Comparison of ENCODE assay signal across 31 mouse cellular contexts in genomic region chr8:66630721-66631120, GRCm38 (mm10). TPM values are rescaled to one million over a fixed set of nuclear protein-coding genes. Genes with fewer than 3 reads are reported as not detected.
DNase-seq lines count a peak whose midpoint lies in the region; ATAC-seq lines count a peak whose summit lies in the region.
"Had no signal": no experiment of that assay in that cellular context is flagged by ENCODE, and none has a peak within 500 bp of the region (broad histone marks: within the 10 kb centered on the region; RNA-seq: fewer than 3 reads in every experiment).

No protein-coding gene starts in this region.

- H3K9me3 ChIP-seq in heart, embryonic 11.5 days (replicated peaks; ENCODE audit: control insufficient read depth, low read length), result no peaks in the 10 kb centered on the region
- H3K9me3 ChIP-seq: embryonic facial prominence, embryonic 13.5 days; embryonic facial prominence, embryonic 15.5 days; forebrain, embryonic 10.5 days; forebrain, embryonic 12.5 days; G1E had no signal

- H3K4me3 ChIP-seq in heart, embryonic 11.5 days (ENCODE audit: low read depth, low read length), result no peak overlapping the region
- H3K4me3 ChIP-seq: embryonic facial prominence, embryonic 13.5 days; embryonic facial prominence, embryonic 15.5 days; erythroblast, embryonic 14.5 days; forebrain, embryonic 10.5 days; forebrain, embryonic 12.5 days had no signal

- no peak overlapping the region for H3K4me2 ChIP-seq in heart, embryonic 11.5 days
- H3K4me2 ChIP-seq: embryonic facial prominence, embryonic 13.5 days; embryonic facial prominence, embryonic 15.5 days; forebrain, embryonic 12.5 days had no signal

- no peaks in the 10 kb centered on the region for H3K4me1 ChIP-seq in heart, embryonic 11.5 days (ENCODE audit: control insufficient read depth, insufficient read depth, low read length)
- H3K4me1 ChIP-seq: embryonic facial prominence, embryonic 13.5 days; embryonic facial prominence, embryonic 15.5 days; forebrain, embryonic 10.5 days; forebrain, embryonic 12.5 days had no signal

- peak; percentile 6 to 31 for DNase-seq in heart, adult 18-20 months
- peak; percentile 12 to 16 for DNase-seq in heart, adult 9 months (ENCODE audit: low spot score in 2 of 2)
- no peak for DNase-seq in heart, adult 11 months
- DNase-seq in NIH3T3 (ENCODE audit: low read depth), result peak; percentile 5
- peak; percentile 22 for DNase-seq in skeletal muscle tissue, adult 2 months (ENCODE audit: low read depth, low spot score)
- DNase-seq in layer of hippocampus, postnatal 10 days (ENCODE audit: low spot score in 2 of 2), result no peak
- DNase-seq: adrenal gland, adult 8-10 months; adrenal gland, postnatal 14 days; adrenal gland, postnatal 36 days; B cell, adult 2 months; cerebellum, adult 11 months; cerebellum, adult 18-20 months; cerebellum, adult 8-10 months; cerebellum, adult 9-11 months; cerebellum, postnatal 14 days; cerebellum, postnatal 36 days; embryo, embryonic 11 days had no signal

- no peaks in the 10 kb centered on the region for H3K36me3 ChIP-seq in heart, embryonic 11.5 days (ENCODE audit: control insufficient read depth, insufficient read depth, low read length)
- H3K36me3 ChIP-seq: embryonic facial prominence, embryonic 13.5 days; embryonic facial prominence, embryonic 15.5 days; forebrain, embryonic 10.5 days; forebrain, embryonic 12.5 days; G1E had no signal

- ATAC-seq in heart, embryonic 11.5 days (replicated peaks; ENCODE audit: insufficient number of reproducible peaks, low FRiP score, low TSS enrichment), result no peak
- no peak for ATAC-seq in cerebellum, adult (ENCODE audit: insufficient number of reproducible peaks, low FRiP score, low TSS enrichment)
- ATAC-seq: CD4-positive, CD25-positive, alpha-beta regulatory T cell, adult 4 months; forebrain, embryonic 14.5 days; forebrain, embryonic 16.5 days had no signal

- 57% methylated on average over 1 of the region's 1 CpGs for WGBS in heart, embryonic 11.5 days (ENCODE audit: insufficient replicate concordance)

- no peak overlapping the region for H3K9ac ChIP-seq in heart, embryonic 11.5 days (ENCODE audit: low read depth, low read length)
- H3K9ac ChIP-seq: embryonic facial prominence, embryonic 13.5 days; embryonic facial prominence, embryonic 15.5 days; forebrain, embryonic 12.5 days had no signal

- H3K27me3 ChIP-seq in heart, embryonic 11.5 days (ENCODE audit: control insufficient read depth, insufficient read depth, low read length), result no peaks in the 10 kb centered on the region
- H3K27me3 ChIP-seq: CH12.LX; embryonic facial prominence, embryonic 13.5 days; embryonic facial prominence, embryonic 15.5 days; forebrain, embryonic 12.5 days had no signal

- no peak overlapping the region for H3K27ac ChIP-seq in heart, embryonic 11.5 days (ENCODE audit: low read depth, low read length)
- H3K27ac ChIP-seq: embryonic facial prominence, embryonic 13.5 days; embryonic facial prominence, embryonic 15.5 days; forebrain, embryonic 10.5 days; forebrain, embryonic 12.5 days had no signal

RNA-seq across cellular contexts. Expression of gene Npy5r, which starts 57.2 kb away (rescaled TPM):
- total RNA-seq in heart, adult 18-20 months (2021), result not detected
- polyA plus RNA-seq in heart, embryonic 11.5 days (2014; fragmentation: Nextera tagmentation; extraction: Ambion mirVana), result 0.27 TPM in 1 of 2 replicates, not detected in the other
- total RNA-seq in layer of hippocampus, postnatal 10 days (2021), result 1 to 10 TPM; 4.8 to 5.2 TPM
- total RNA-seq: CH12.LX; common myeloid progenitor, adult 5-6 weeks; G1E had no signal
- polyA plus RNA-seq: CD4-positive, CD25-positive, alpha-beta regulatory T cell, adult 4 months; embryonic facial prominence, embryonic 11.5 days; embryonic facial prominence, embryonic 13.5 days; embryonic facial prominence, embryonic 15.5 days; erythroblast, embryonic 14.5 days; forebrain, embryonic 12.5 days; G1E had no signal

Comparison
In these comparisons a context has a peak if more than half of its experiments do, and no peak if none do; other contexts are left out.
1. DNase-seq: peak in heart, adult 18-20 months (2 of 2), heart, adult 9 months (2 of 2), NIH3T3 (single experiment) and skeletal muscle tissue, adult 2 months (single experiment); none in heart, adult 11 months (single experiment) and layer of hippocampus, postnatal 10 days (0 of 2).
2. RNA of gene Npy5r, which starts 57.2 kb away (total RNA-seq): 4.8 to 5.2 TPM in layer of hippocampus, postnatal 10 days; not detected in heart, adult 18-20 months; every median in the first group is over 4 times any median in the second.